Mouse (Mus musculus) midbrain, embryonic 13.5 days (tissue): ENCODE results near the gene Obox2. TPM values are rescaled to one million over a fixed set of nuclear protein-coding genes. Genes with fewer than 3 reads are reported as not detected.
"Not testable (repeated sequence)": the region's sequence is repeated elsewhere in the genome, so short reads cannot be mapped to it uniquely, and the experiment has no call there.

Experiments used
- ATAC-seq: fragments of 200-750 bp; cut with Nextera tagmentation; 2 replicates; pipeline ENCODE4 v1.8.0; 2017; ENCODE audit warnings: mild to moderate bottlenecking, moderate TSS enrichment, moderate library complexity
- H3K27ac ChIP-seq: fragments of 300-500 bp; sonication (generic); 2 replicates; pipeline ENCODE4 v1.5.1; 2015; ENCODE audit warnings: inconsistent platforms, mild to moderate bottlenecking, moderate library complexity
- H3K27me3 ChIP-seq: fragments of 300-500 bp; sonication (generic); 2 replicates; pipeline ENCODE4 v1.6.1; 2015; ENCODE audit warnings: mild to moderate bottlenecking, inconsistent platforms
- H3K36me3 ChIP-seq: fragments of 300-500 bp; sonication (generic); 2 replicates; pipeline ENCODE4 v1.6.1; 2015; ENCODE audit warnings: mild to moderate bottlenecking, inconsistent platforms
- H3K4me1 ChIP-seq: fragments of 300-500 bp; sonication (generic); replicated peaks from 2 replicates; pipeline ENCODE4 v1.6.1; 2015; ENCODE audit warnings: inconsistent platforms
- H3K4me2 ChIP-seq: fragments of 300-500 bp; sonication (generic); replicated peaks from 2 replicates; pipeline ENCODE4 v1.6.1; 2015; ENCODE audit warnings: moderate library complexity, mild to moderate bottlenecking, inconsistent platforms
- H3K4me3 ChIP-seq: fragments of 300-500 bp; sonication (generic); replicated peaks from 2 replicates; pipeline ENCODE4 v1.5.1; 2015; ENCODE audit warnings: mild to moderate bottlenecking, inconsistent platforms
- H3K9ac ChIP-seq: fragments of 300-500 bp; sonication (generic); replicated peaks from 2 replicates; pipeline ENCODE4 v1.6.1; 2015; ENCODE audit warnings: mild to moderate bottlenecking, inconsistent platforms
- H3K9me3 ChIP-seq: fragments of 300-500 bp; sonication (generic); 2 replicates; pipeline ENCODE4 v1.6.1; 2016; ENCODE audit warnings: mild to moderate bottlenecking, inconsistent platforms
- WGBS: fragments of 180-500 bp; shearing (Covaris S2); methylation state at CpG from one replicate; pipeline ENCODE4 v1.1.7; 2015; 5-methylcytosine and 5-hydroxymethylcytosine counted together
- polyA plus RNA-seq: library from polyadenylated mRNA; unstranded; fragments of >200 nt; fragmentation: Nextera tagmentation; extraction: Ambion mirVana; gene quantifications from 2 replicates; pipeline ENCODE4 v1.2.1, GENCODE M21; 2015

Gene Obox2
- polyA plus RNA-seq = not detected in 2 replicates

DNA sequence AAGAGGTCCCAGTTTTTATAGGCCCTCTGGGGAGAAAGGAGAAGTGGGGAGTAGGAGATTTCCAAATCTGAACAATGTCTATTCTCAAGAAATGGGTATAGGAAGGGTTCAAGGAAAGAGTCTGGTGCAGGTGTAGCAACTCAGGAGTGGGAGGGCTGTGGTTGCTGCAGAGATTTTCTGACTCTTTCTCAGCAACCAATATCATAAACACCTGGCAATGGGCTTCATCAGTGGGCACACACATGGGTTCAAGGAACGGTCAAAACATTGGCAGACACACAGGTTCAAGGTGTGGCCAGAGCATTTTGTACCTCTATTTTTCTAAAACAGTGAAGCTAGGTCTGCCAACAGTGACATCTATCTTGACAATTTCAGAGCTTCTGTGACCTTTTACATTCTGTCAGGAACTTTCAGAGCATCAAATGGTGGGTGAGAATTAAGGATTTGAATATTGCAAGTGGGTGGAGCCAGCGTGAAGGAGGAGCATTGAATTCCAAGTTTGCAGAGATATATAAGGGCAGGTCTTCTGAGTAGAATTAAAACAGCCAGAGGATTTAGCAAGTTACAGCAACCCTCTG, at the start of gene Obox2, which contains the start of gene Obox1:
Gene Obox2 (plus strand): TSS at position 301 of the 578 bp plus-strand sequence.
Gene Obox1 (plus strand): TSS at position 528 of the 578 bp plus-strand sequence.
- not testable (repeated sequence) for H3K36me3 ChIP-seq, ATAC-seq, H3K9me3 ChIP-seq, H3K27me3 ChIP-seq, H3K27ac ChIP-seq, H3K4me1 ChIP-seq, H3K9ac ChIP-seq, H3K4me3 ChIP-seq, H3K4me2 ChIP-seq
- WGBS = no CpG with 5 or more reads among the region's 2 CpGs

DNA sequence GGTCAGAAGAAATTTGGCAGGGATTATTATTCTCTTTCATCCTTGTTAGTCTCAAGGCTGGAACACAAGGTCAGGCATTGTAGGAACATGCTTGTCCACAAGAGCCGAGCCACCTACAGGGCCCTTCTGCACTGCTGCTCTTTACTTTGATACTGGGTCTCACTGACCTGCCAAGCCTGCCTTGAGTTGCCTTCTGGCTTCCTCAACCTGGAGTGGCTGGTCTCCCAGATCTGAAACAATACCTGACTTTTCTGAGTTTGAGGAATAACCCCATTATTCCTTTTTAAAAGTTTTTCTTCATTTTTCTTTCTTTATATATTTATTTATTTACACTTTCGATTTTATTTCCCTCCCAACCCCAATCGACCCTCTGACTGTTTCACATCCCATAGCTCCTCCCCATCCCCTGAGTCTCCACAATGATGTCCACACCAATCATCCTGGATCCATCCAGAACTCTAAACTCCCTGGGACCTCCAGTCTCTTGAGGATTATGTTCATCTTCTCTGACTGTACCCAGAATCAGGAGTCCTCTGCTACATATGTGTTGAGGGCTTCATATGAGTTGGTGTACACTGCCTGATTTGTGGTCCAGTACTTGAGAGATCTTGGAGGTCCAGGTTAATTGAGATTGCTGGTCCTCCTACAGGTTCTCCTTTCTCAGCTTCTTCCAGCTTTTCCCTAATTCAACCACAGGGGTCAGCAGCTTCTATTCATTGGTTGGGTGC, 10.8 kb downstream of the Obox2 start:
- H3K9ac ChIP-seq, H3K4me3 ChIP-seq, ATAC-seq, H3K4me1 ChIP-seq, H3K36me3 ChIP-seq, H3K27ac ChIP-seq, H3K4me2 ChIP-seq, H3K27me3 ChIP-seq: not testable (repeated sequence)
- peaks cover 23% of the 10 kb centered on the region for H3K9me3 ChIP-seq
- 63% methylated on average over 3 of the region's 3 CpGs for WGBS

DNA sequence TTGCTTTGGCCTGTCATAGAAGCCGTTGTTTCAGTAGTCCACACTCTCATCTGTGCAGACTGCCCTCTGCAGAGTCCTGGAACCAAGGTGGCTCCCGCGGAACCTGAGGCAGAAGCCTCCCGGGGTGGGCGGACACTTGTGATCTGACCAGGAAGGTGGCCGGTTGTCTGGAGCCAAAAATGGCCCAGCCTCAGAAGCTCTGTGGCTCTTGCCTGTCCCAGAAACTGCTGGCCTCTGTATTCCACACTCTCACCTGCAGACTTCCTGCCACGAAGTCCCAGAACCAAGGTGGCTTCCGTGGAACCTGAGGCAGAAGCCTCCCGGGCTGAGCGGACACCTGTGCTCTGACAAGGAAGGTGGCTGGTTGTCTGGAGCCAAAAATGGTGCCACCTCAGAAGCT, 18.3 kb downstream of the Obox2 start:
- ATAC-seq, H3K4me3 ChIP-seq, H3K4me1 ChIP-seq, H3K27me3 ChIP-seq, H3K27ac ChIP-seq, H3K4me2 ChIP-seq, H3K9ac ChIP-seq, H3K36me3 ChIP-seq, H3K9me3 ChIP-seq: not testable (repeated sequence)
- WGBS = 89% methylated on average over 10 of the region's 10 CpGs

DNA sequence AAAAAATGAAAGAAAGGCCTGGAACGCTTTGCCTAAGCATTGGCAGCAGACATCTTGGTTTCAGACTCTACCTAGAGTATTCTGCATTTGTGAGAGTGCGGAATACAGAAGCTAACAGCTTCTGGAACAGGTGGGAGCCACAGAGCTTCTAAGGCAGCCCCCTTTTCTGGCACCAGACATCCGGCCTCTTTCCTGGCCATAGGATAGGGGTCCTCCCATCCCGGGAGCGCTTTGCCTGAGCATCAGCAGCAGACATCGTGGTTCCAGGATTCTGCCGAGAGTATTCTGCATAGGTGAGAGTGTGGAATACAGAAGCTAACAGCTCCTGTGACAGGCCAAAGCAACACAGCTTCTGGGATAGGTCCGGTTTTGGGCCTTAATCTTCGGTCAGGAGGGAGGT, 29.5 kb downstream of the Obox2 start:
- not testable (repeated sequence) for H3K36me3 ChIP-seq
- WGBS = 87% methylated on average over 9 of the region's 9 CpGs

DNA sequence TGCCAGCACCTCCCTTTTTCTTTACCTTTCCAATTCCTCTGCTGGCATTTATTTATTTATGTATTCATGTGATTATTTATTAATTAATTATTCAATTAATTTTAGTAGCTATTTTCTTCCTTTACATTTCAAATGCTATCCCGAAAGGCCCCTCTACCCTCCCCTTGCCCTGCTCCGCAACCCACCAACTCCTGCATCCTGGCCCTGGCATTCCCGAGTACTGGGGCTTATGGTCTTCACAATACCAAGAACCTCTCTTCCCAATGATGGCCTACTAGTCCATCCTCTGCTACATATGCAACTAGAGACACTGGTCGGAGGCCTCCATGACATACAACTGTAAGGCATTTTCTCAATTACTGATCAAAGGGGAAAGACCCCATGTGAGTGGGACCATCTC, 37.0 kb downstream of the Obox2 start:
- H3K27me3 ChIP-seq, ATAC-seq, H3K4me2 ChIP-seq, H3K9me3 ChIP-seq, H3K36me3 ChIP-seq, H3K4me1 ChIP-seq, H3K4me3 ChIP-seq, H3K9ac ChIP-seq, H3K27ac ChIP-seq: not testable (repeated sequence)
- 86% methylated on average over 3 of the region's 4 CpGs for WGBS

More for the DNA sequence above, 29.5 kb downstream of the Obox2 start:
- peaks cover 16% of the 10 kb centered on the region for H3K9me3 ChIP-seq
- ATAC-seq, H3K4me2 ChIP-seq, H3K9ac ChIP-seq, H3K27me3 ChIP-seq, H3K27ac ChIP-seq, H3K4me1 ChIP-seq, H3K4me3 ChIP-seq: not testable (repeated sequence)

Other genes starting within 250 kb of the Obox2 start
- not detected in 2 replicates for gene Obox1, start 227 bp downstream of the Obox2 start, polyA plus RNA-seq